Mouse (Mus musculus) left cerebral cortex, postnatal 4 days (tissue): ENCODE results near the gene Spdl1. TPM values are rescaled to one million over a fixed set of nuclear protein-coding genes. Genes with fewer than 3 reads are reported as not detected.

Source experiments
- DNase-seq: peaks from one replicate; pipeline ENCODE4 v3.0.0-alpha.2; 2022
- intact Hi-C: fragments of 180-260 bp; cut with DNase I; formaldehyde crosslinking; loops from one replicate; pipeline ENCODE4 v1.15.1; 2025
- total RNA-seq, 2 experiments: library from RNA; stranded (reverse); gene quantifications; 2 replicates each; pipeline ENCODE4 v1.2.3; 2021

Spdl1 gene
- 1 to 10 TPM; 1.0 to 2.4 TPM for total RNA-seq

DNA sequence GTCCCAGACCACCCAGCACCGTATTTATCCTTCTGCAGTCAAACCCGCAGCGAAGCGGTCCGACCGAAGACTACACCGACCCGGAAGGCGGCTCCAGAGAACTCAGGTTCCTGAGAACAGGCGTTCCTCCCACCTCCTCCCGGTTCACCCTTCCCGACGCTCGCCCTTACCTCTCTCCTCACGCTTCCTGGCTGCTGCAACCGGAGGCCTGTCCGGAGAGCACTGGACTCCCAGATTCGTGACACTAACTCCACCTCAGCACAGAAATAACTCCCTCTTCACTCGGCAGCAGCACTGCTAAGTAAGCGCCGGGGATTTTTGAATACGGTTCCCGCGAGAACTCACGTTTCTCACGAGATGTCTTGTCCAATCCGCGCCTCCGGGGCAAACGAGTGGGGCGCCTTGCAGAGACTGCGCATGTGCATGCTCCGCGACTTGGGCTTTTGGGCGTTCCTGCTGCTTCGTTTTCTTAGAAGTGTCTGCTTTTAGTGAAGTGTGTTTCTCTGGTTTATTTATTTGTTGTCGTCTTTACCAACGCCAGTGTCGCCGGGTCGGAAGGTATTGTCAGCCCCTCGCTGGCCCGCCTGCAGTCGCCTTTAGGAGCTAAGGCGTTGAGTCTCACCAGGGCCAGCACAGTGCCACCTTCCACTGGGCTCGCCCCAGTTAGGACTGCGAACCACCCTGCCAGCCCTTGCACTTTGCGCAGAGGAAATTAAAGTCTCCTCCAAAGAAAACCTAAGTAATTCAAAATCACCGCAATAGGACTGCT lies at the start of gene Spdl1:
Spdl1 (minus strand) TSS at position 324 of the 769 bp plus-strand sequence.
- peak; percentile 97 for DNase-seq
- intact Hi-C loops: no loop called here

DNA sequence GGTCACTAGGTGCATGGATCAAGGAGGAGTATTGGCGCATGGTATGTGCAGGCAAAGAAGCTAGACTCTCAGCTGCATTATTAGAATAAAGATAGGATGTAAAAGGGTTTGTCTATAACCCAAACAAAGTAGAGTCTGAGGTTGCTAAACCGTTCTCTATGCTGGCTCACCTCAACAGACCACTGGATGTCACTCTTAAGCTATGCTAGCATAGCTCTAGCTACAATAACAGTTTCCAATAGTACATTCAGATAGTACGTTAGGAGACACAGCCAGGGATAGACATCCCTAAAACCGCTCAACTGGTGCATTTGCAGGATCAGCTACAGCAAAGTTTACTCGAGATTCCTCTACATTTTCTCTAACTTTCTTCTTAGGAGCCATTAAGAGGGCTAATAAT lies 48.1 kb upstream of the Spdl1 start:
- DNase-seq: peak; percentile 4
- intact Hi-C loops: loop anchor here (2.0 to 10.0 kb wide), 2 partner anchors 223 to 525 kb away; no protein-coding TSS in a partner anchor

DNA sequence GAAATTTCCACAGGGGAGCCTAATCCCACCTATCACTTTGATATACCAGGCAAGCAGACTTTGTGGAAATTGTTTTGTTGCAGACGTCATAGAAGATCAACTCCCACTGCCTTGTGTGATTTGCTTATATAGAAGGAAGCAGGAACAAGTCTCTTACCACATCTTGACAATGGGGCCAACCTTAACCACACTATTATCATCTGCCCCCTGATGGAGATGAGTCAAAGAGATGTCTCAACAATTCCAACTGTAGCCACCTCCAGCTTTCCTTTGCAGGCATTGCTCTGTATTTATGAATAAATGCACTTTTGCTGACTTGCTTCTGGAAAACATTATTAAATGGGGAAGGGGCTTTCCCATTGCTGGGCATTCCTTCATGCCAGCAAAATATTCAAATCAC lies 46.2 kb upstream of the Spdl1 start:
- no peak for DNase-seq
- intact Hi-C loops: loop anchor here (2.0 to 10.0 kb wide), 2 partner anchors 225 to 527 kb away; no protein-coding TSS in a partner anchor

GRCm38 (mm10) chr11:34873861-34874260 lies 40.4 kb upstream of the Spdl1 start:
- intact Hi-C loops: no loop called here
- no peak for DNase-seq

DNA sequence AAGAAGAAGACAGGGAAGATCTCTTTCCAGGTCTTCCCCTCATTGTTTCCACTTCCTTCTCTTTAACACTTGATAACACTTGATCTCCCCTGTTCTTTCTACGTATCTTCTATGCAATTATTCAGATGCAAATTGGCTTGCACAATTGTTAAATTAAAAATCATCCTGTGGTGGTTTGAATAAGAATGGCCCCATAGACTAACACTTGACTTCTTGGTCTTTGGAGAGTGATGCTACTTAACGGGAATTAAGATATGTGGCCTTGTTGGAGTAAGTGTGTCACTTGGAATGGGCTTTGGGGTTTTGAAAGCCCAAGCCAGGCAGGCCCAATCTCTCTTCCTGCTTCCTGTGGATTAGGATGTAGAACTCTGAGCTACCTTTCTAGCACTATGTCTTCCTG lies 39.0 kb upstream of the Spdl1 start:
- DNase-seq: no peak
- intact Hi-C loops: no loop called here

- DNase-seq: no peak
- intact Hi-C loops: no loop called here
These were observed 38.5 kb upstream of the Spdl1 start for GRCm38 (mm10) chr11:34871991-34872390.

GRCm38 (mm10) chr11:34871456-34871855 lies 38.0 kb upstream of the Spdl1 start:
- no peak for DNase-seq
- intact Hi-C loops: no loop called here

- peak; percentile 11 for DNase-seq
- intact Hi-C loops: no loop called here
These were observed 35.2 kb upstream of the Spdl1 start for GRCm38 (mm10) chr11:34868626-34869025.

GRCm38 (mm10) chr11:34865741-34866270 lies 32.4 kb upstream of the Spdl1 start:
- intact Hi-C loops: no loop called here
- DNase-seq: no peak

DNA sequence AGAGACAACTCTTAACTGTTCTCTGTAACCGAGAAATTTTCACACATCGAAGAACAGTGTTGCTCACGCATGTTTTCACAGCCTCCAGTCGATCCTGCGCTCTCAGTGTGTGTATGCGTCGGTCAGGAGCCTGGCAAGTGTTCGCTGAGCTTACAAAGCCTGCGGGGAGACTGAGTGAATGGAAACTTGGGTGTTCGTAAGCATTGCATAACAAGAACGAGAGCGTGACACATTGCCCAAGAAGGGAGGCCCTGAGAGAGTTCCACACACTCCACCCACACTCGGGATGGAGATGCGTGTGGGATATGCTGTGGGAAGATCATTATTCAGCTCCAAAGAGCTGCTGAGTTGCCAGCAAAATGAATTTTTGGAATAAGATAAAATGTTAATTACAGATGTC lies 31.7 kb upstream of the Spdl1 start:
- no peak for DNase-seq
- intact Hi-C loops: no loop called here

DNA sequence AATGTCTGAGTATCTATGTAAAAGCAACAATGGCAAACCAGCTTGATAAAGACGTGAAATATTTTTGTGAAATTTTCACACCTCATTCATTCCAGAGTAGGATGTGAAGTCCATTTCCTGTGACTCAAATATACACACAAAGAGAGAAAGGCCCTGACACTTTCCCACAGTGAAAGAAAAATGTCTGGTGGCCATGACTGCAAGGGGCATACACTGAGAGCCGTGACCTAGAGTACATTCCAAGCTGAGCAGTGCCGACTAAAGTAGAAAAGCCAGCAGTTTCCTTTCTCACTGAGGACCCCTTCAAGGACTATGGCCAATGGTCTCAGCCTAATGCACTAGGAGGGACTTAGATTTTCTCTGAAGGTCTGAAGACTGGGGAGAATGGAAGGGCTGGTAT lies 23.2 kb upstream of the Spdl1 start:
- intact Hi-C loops: no loop called here
- no peak for DNase-seq

DNA sequence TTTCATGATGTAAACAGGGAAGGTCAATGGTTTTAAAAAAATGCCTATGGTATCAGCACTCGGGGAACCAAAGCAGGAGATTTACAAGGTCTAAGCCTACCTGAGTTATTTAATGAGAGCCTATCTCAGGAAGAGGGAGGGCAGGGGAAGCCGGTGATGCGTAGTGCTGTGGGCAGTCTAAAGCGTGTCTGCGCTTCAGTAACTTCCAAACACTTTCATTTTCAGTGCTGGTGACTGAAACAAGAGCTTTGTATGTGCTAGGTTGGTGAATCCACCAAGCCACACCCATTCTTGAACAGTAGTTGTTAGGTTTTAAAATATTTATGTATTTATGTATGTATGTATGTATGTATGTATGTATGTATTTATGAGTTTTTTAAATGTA lies 12.8 kb upstream of the Spdl1 start:
- intact Hi-C loops: loop anchor here (5.0 to 10.0 kb wide), 2 partner anchors 561 to 949 kb away; partner anchors contain the start of gene Fbll1
- DNase-seq: no peak

GRCm38 (mm10) chr11:34845567-34846267 lies 12.3 kb upstream of the Spdl1 start:
- DNase-seq: no peak
- intact Hi-C loops: loop anchor here (5.0 to 10.0 kb wide), 2 partner anchors 562 to 949 kb away; partner anchors contain the start of gene Fbll1

- intact Hi-C loops: loop anchor here (10.0 kb wide), 1 partner anchor 951 kb away; the partner anchor contains the start of gene Fbll1
- DNase-seq: no peak
These were observed 10.1 kb upstream of the Spdl1 start for GRCm38 (mm10) chr11:34843517-34843916.

- intact Hi-C loops: loop anchor here (10.0 kb wide), 1 partner anchor 955 kb away; the partner anchor contains the start of gene Fbll1
- DNase-seq: no peak
These were observed 6.8 kb upstream of the Spdl1 start for GRCm38 (mm10) chr11:34840283-34840682.

- intact Hi-C loops: no loop called here
- DNase-seq: no peak
These were observed 5.6 kb upstream of the Spdl1 start for GRCm38 (mm10) chr11:34839051-34839450.

- intact Hi-C loops: no loop called here
- no peak for DNase-seq
These were observed 2.8 kb upstream of the Spdl1 start for GRCm38 (mm10) chr11:34836272-34836671.

GRCm38 (mm10) chr11:34832678-34833077 lies 763 bp downstream of the Spdl1 start:
- DNase-seq: no peak
- intact Hi-C loops: no loop called here

- intact Hi-C loops: no loop called here
- DNase-seq: no peak
These were observed 5.6 kb downstream of the Spdl1 start for GRCm38 (mm10) chr11:34827803-34828202.

DNA sequence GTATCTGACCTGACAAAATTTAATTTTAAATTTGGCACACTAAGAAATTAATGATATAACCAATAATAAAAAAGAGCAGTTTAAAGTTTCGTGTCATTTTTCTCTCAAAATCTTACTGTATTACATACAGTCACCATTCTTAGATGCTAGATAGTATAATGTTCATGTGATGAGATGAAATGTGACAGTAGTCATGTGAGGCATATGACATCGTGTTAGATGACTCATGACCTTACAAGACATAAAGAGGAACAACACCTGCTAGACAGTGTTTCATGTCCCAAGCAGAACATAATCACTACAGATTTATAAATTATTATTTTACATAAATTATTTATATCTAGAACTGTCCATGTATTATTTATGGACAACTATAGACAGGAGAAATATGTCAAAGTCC lies 6.5 kb downstream of the Spdl1 start:
- no peak for DNase-seq
- intact Hi-C loops: no loop called here

DNA sequence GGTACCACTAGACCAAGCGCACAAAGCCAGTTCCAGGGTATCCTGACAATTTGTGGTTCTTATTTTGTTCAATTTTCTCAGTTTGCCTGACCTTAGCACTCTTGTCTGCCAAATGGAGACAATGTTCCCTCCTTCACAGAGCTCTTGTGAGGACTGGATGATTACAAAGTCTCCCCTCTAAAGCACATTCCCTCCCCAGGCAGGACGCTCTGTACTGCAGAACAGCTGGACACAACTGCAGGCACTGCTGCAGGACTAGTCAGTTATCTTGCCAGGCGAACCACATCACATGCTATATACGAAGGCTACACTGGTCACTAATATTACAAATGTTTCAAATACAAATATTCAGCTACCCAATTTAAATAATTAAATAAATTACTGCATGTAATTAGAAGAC lies 8.7 kb downstream of the Spdl1 start:
- intact Hi-C loops: no loop called here
- no peak for DNase-seq
